Mouse (Mus musculus) neural tube, embryonic 10.5 days (tissue): ENCODE measurements at regions not wholly inside any gene's neighbourhood (a gene's known extent, or its start where the extent isn't known, plus 50 kb on each side); places are given as distances from the start of the nearest gene placed in this dataset.

ENCODE experiments used
- DNase-seq: peaks from one replicate; pipeline ENCODE4 v3.0.0-alpha.2; 2017; ENCODE audit warnings: low spot score; ENCODE audit errors: extremely low spot score

GRCm38 (mm10) chr17:82731561-82731960, 483.5 kb upstream of the Pkdcc start:
- DNase-seq = no peak

GRCm38 (mm10) chr17:82742445-82742844, 472.6 kb upstream of the Pkdcc start:
- DNase-seq = no peak

GRCm38 (mm10) chr17:82757400-82757799, 457.7 kb upstream of the Pkdcc start:
- no peak for DNase-seq

- no peak for DNase-seq
These were observed 436.0 kb upstream of the Pkdcc start for GRCm38 (mm10) chr17:82779096-82779495.

- DNase-seq = no peak
These were observed 393.0 kb upstream of the Pkdcc start for GRCm38 (mm10) chr17:82822129-82822528.

- no peak for DNase-seq
These were observed 391.0 kb upstream of the Pkdcc start for GRCm38 (mm10) chr17:82824057-82824456.

- no peak for DNase-seq
These were observed 390.5 kb upstream of the Pkdcc start for GRCm38 (mm10) chr17:82824619-82825018.

- no peak for DNase-seq
These were observed 387.9 kb upstream of the Pkdcc start for GRCm38 (mm10) chr17:82827170-82827569.

GRCm38 (mm10) chr17:82827841-82828240, 387.3 kb upstream of the Pkdcc start:
- no peak for DNase-seq

- DNase-seq = no peak
These were observed 386.6 kb upstream of the Pkdcc start for GRCm38 (mm10) chr17:82828434-82828997.

GRCm38 (mm10) chr17:82829415-82829814, 385.7 kb upstream of the Pkdcc start:
- DNase-seq = no peak

GRCm38 (mm10) chr17:82834177-82834576, 380.9 kb upstream of the Pkdcc start:
- no peak for DNase-seq

GRCm38 (mm10) chr17:82836115-82836514, 379.0 kb upstream of the Pkdcc start:
- DNase-seq = no peak

- DNase-seq = no peak
These were observed 368.2 kb upstream of the Pkdcc start for GRCm38 (mm10) chr17:82846776-82847494.

- peak; percentile 85 for DNase-seq
These were observed 357.6 kb upstream of the Pkdcc start for GRCm38 (mm10) chr17:82857199-82858147.

- DNase-seq = no peak
These were observed 354.7 kb upstream of the Pkdcc start for GRCm38 (mm10) chr17:82860391-82860790.

- DNase-seq = no peak
These were observed 354.1 kb upstream of the Pkdcc start for GRCm38 (mm10) chr17:82860966-82861365.

GRCm38 (mm10) chr17:82877131-82877530, 338.0 kb upstream of the Pkdcc start:
- DNase-seq = no peak

- DNase-seq = no peak
These were observed 314.5 kb upstream of the Pkdcc start for GRCm38 (mm10) chr17:82900602-82901001.

GRCm38 (mm10) chr17:82901098-82901891, 313.8 kb upstream of the Pkdcc start:
- no peak for DNase-seq

GRCm38 (mm10) chr17:82904961-82905360, 310.1 kb upstream of the Pkdcc start:
- DNase-seq = no peak
